Mouse (Mus musculus) fibroblast of lung, adult 2 months (primary cell): Measurements from ENCODE around the gene Galns.

ENCODE experiments used
- DNase-seq: peaks from one replicate; pipeline ENCODE4 v3.0.0-alpha.2; 2011; ENCODE audit warnings: low read depth

Gene Galns

GRCm38 (mm10) chr8:122611295-122612133 is at the start of gene Galns, which contains the start of gene Trappc2l:
Gene Galns (minus strand): TSS chr8:122611463.
Gene Trappc2l (plus strand): TSS chr8:122611640.
- peak; percentile 93 for DNase-seq

- no peak for DNase-seq
These were observed 48.8 kb upstream of the Galns start for GRCm38 (mm10) chr8:122660022-122660421.

- no peak for DNase-seq
These were observed 47.5 kb upstream of the Galns start for GRCm38 (mm10) chr8:122658807-122659160.

GRCm38 (mm10) chr8:122658149-122658806 is 47.0 kb upstream of the Galns start:
- no peak for DNase-seq

- no peak for DNase-seq
These were observed 45.1 kb upstream of the Galns start for GRCm38 (mm10) chr8:122656056-122656999.

GRCm38 (mm10) chr8:122654768-122655167 is 43.5 kb upstream of the Galns start:
- no peak for DNase-seq

GRCm38 (mm10) chr8:122652643-122653042 is 41.4 kb upstream of the Galns start:
- no peak for DNase-seq

GRCm38 (mm10) chr8:122651326-122651921 is 40.2 kb upstream of the Galns start:
- DNase-seq: no peak

- no peak for DNase-seq
These were observed 37.1 kb upstream of the Galns start for GRCm38 (mm10) chr8:122648192-122648970.

- no peak for DNase-seq
These were observed 35.1 kb upstream of the Galns start for GRCm38 (mm10) chr8:122646337-122646736.

GRCm38 (mm10) chr8:122644175-122644954 is 33.1 kb upstream of the Galns start:
- no peak for DNase-seq

- DNase-seq: peak; percentile 50
These were observed 30.8 kb upstream of the Galns start for GRCm38 (mm10) chr8:122642071-122642470.

- DNase-seq: no peak
These were observed 30.1 kb upstream of the Galns start for GRCm38 (mm10) chr8:122641406-122641805.

GRCm38 (mm10) chr8:122640825-122641224 is 29.6 kb upstream of the Galns start:
- DNase-seq: no peak

- peak; percentile 33 for DNase-seq
These were observed 28.4 kb upstream of the Galns start for GRCm38 (mm10) chr8:122639521-122640248.

GRCm38 (mm10) chr8:122638601-122639000 is 27.3 kb upstream of the Galns start:
- DNase-seq: no peak

- DNase-seq: no peak
These were observed 26.0 kb upstream of the Galns start for GRCm38 (mm10) chr8:122637230-122637629.

GRCm38 (mm10) chr8:122636803-122637175 is 25.5 kb upstream of the Galns start:
- no peak for DNase-seq
